Mouse (Mus musculus) cerebellum, adult 9-11 months (tissue): Measurements from ENCODE around the gene Dnajb6.
"Not testable (repeated sequence)": the region's sequence is repeated elsewhere in the genome, so short reads cannot be mapped to it uniquely, and the experiment has no call there.

Experiments used
- DNase-seq: peaks from one replicate; pipeline ENCODE4 v3.0.0; 2022

Dnajb6 gene

GRCm38 (mm10) chr5:29770935-29771334 lies 35.4 kb downstream of the Dnajb6 start:
- no peak for DNase-seq

- no peak for DNase-seq
Measured at GRCm38 (mm10) chr5:29772038-29772437, 36.5 kb downstream of the Dnajb6 start.

- peak; percentile 87 for DNase-seq
Measured at GRCm38 (mm10) chr5:29772651-29773330, 37.3 kb downstream of the Dnajb6 start.

- peak; percentile 53 for DNase-seq
Measured at GRCm38 (mm10) chr5:29773460-29774150, 38.1 kb downstream of the Dnajb6 start.

- peak; percentile 50 for DNase-seq
Measured at GRCm38 (mm10) chr5:29775437-29775836, 39.9 kb downstream of the Dnajb6 start.

- DNase-seq: no peak
Measured at GRCm38 (mm10) chr5:29778029-29778428, 42.5 kb downstream of the Dnajb6 start.

- DNase-seq: not testable (repeated sequence)
Measured at GRCm38 (mm10) chr5:29779733-29780132, 44.2 kb downstream of the Dnajb6 start.

GRCm38 (mm10) chr5:29782261-29782660 lies 46.8 kb downstream of the Dnajb6 start:
- no peak for DNase-seq

GRCm38 (mm10) chr5:29784906-29785305 lies 49.4 kb downstream of the Dnajb6 start:
- not testable (repeated sequence) for DNase-seq

GRCm38 (mm10) chr5:29785953-29786352 lies 50.5 kb downstream of the Dnajb6 start:
- DNase-seq: not testable (repeated sequence)

GRCm38 (mm10) chr5:29794933-29795332 lies 59.4 kb downstream of the Dnajb6 start:
- not testable (repeated sequence) for DNase-seq

- no peak for DNase-seq
Measured at GRCm38 (mm10) chr5:29808940-29809339, 73.5 kb downstream of the Dnajb6 start.

GRCm38 (mm10) chr5:29811377-29811921 lies 76.0 kb downstream of the Dnajb6 start:
- not testable (repeated sequence) for DNase-seq

- no peak for DNase-seq
Measured at GRCm38 (mm10) chr5:29816523-29817242, 81.2 kb downstream of the Dnajb6 start.

GRCm38 (mm10) chr5:29817400-29817799 lies 81.9 kb downstream of the Dnajb6 start:
- no peak for DNase-seq

- no peak for DNase-seq
Measured at GRCm38 (mm10) chr5:29818287-29818686, 82.8 kb downstream of the Dnajb6 start.

GRCm38 (mm10) chr5:29824796-29825195 lies 89.3 kb downstream of the Dnajb6 start:
- DNase-seq: no peak

- DNase-seq: no peak
Measured at GRCm38 (mm10) chr5:29826780-29827179, 91.3 kb downstream of the Dnajb6 start.

GRCm38 (mm10) chr5:29842444-29843166 lies 107.1 kb downstream of the Dnajb6 start:
- DNase-seq: no peak

- DNase-seq: no peak
Measured at GRCm38 (mm10) chr5:29845038-29845437, 109.5 kb downstream of the Dnajb6 start.

GRCm38 (mm10) chr5:29847494-29847893 lies 112.0 kb downstream of the Dnajb6 start:
- DNase-seq: no peak

- no peak for DNase-seq
Measured at GRCm38 (mm10) chr5:29848091-29848490, 112.6 kb downstream of the Dnajb6 start.

- no peak for DNase-seq
Measured at GRCm38 (mm10) chr5:29852376-29852775, 116.9 kb downstream of the Dnajb6 start.
